Mouse (Mus musculus) kidney, postnatal 0 days (tissue): Measurements from ENCODE around the gene Loxl4. TPM values are rescaled to one million over a fixed set of nuclear protein-coding genes. Genes with fewer than 3 reads are reported as not detected.

ENCODE experiments used
- ATAC-seq: fragments of 200-750 bp; cut with Nextera tagmentation; replicated peaks from 2 replicates; pipeline ENCODE4 v1.8.0; 2017; ENCODE audit warnings: low read depth, moderate number of reproducible peaks, moderate TSS enrichment, moderate library complexity; ENCODE audit not compliant: low FRiP score
- DNase-seq: peaks from one replicate; pipeline ENCODE4 v3.0.0-alpha.2; 2016; ENCODE audit warnings: low spot score
- H3K27ac ChIP-seq: fragments of 300-500 bp; sonication (generic); 2 replicates; pipeline ENCODE4 v1.5.1; 2014; ENCODE audit warnings: mild to moderate bottlenecking
- H3K27me3 ChIP-seq: fragments of 300-500 bp; sonication (generic); 2 replicates; pipeline ENCODE4 v1.6.1; 2014; ENCODE audit warnings: low read length, mixed read lengths; ENCODE audit not compliant: insufficient read depth
- H3K36me3 ChIP-seq: fragments of 300-500 bp; sonication (generic); 2 replicates; pipeline ENCODE4 v1.6.1; 2014; ENCODE audit warnings: low read length, mixed read lengths; ENCODE audit not compliant: insufficient read depth
- H3K4me1 ChIP-seq: fragments of 300-500 bp; sonication (generic); replicated peaks from 2 replicates; pipeline ENCODE4 v1.6.1; 2014; ENCODE audit warnings: antibody characterized with exemption, low read length, mixed read lengths; ENCODE audit not compliant: insufficient read depth
- H3K4me2 ChIP-seq: fragments of 300-500 bp; sonication (generic); 2 replicates; pipeline ENCODE4 v1.6.1; 2014; ENCODE audit warnings: mild to moderate bottlenecking, low read length, moderate library complexity, mixed read lengths
- H3K4me3 ChIP-seq: fragments of 300-500 bp; sonication (generic); replicated peaks from 2 replicates; pipeline ENCODE4 v1.5.1; 2014; ENCODE audit warnings: low read depth, low read length
- H3K9ac ChIP-seq: fragments of 300-500 bp; sonication (generic); 2 replicates; pipeline ENCODE4 v1.6.1; 2014; ENCODE audit warnings: low read depth, low read length
- H3K9me3 ChIP-seq: fragments of 300-500 bp; sonication (generic); replicated peaks from 2 replicates; pipeline ENCODE4 v1.6.1; 2016; ENCODE audit warnings: low read length, inconsistent platforms, mixed read lengths
- CTCF ChIP-seq: IDR thresholded peaks from 2 replicates; pipeline ENCODE4 v1.5.1; 2016; ENCODE audit warnings: antibody characterized with exemption, low read depth, mild to moderate bottlenecking, moderate library complexity
- WGBS: fragments of 180-500 bp; shearing (Covaris S2); extraction: QIAGEN DNeasy Blood & Tissue Kit; methylation state at CpG from one replicate; pipeline ENCODE4 v1.1.7; 2014; 5-methylcytosine and 5-hydroxymethylcytosine counted together
- polyA plus RNA-seq: library from polyadenylated mRNA; unstranded; fragments of >200 nt; fragmentation: Nextera tagmentation; extraction: Ambion mirVana; gene quantifications from 2 replicates; pipeline ENCODE4 v1.2.1, GENCODE M21; 2015

The Loxl4 gene
- polyA plus RNA-seq, 1 experiment from 2014 or later: 1.2 TPM

- WGBS: 65% methylated on average over 7 of the region's 7 CpGs
- no peak overlapping the region for H3K4me2 ChIP-seq
- DNase-seq (no peak), ATAC-seq (no peak)
- no peak overlapping the region for H3K9ac ChIP-seq
- TF ChIP-seq CTCF: no peak
- H3K4me3 ChIP-seq: no peak overlapping the region
- H3K27me3 ChIP-seq: no peaks in the 10 kb centered on the region
- H3K4me1 ChIP-seq: no peaks in the 10 kb centered on the region
- H3K36me3 ChIP-seq: no peaks in the 10 kb centered on the region
- H3K9me3 ChIP-seq: no peaks in the 10 kb centered on the region
- no peak overlapping the region for H3K27ac ChIP-seq
Measured at GRCm38 (mm10) chr19:42613647-42614225, 1.1 kb upstream of the Loxl4 start.

- H3K9ac ChIP-seq: peak overlapping the region; percentile 44; the same call in 1 of the 2 replicates
- no peak for ATAC-seq
- DNase-seq: peak; percentile 46
- H3K36me3 ChIP-seq: no peaks in the 10 kb centered on the region
- no peaks in the 10 kb centered on the region for H3K4me1 ChIP-seq
- peak overlapping the region; percentile 70 for H3K4me2 ChIP-seq
- 17% methylated on average over 7 of the region's 7 CpGs for WGBS
- TF ChIP-seq CTCF: no peak
- no peaks in the 10 kb centered on the region for H3K9me3 ChIP-seq
- peak overlapping the region; percentile 34 for H3K4me3 ChIP-seq
- H3K27me3 ChIP-seq: no peaks in the 10 kb centered on the region
- H3K27ac ChIP-seq: no peak overlapping the region
Measured at GRCm38 (mm10) chr19:42613116-42613515, 503 bp upstream of the Loxl4 start.

- H3K9ac ChIP-seq: no peak overlapping the region
- H3K36me3 ChIP-seq: no peaks in the 10 kb centered on the region
- TF ChIP-seq CTCF: no peak
- WGBS: 60% methylated on average over 4 of the region's 4 CpGs
- no peak overlapping the region for H3K4me2 ChIP-seq
- ATAC-seq: no peak
- H3K4me3 ChIP-seq: no peak overlapping the region
- DNase-seq: no peak
- H3K27me3 ChIP-seq: no peaks in the 10 kb centered on the region
- H3K27ac ChIP-seq: no peak overlapping the region
- no peaks in the 10 kb centered on the region for H3K9me3 ChIP-seq
- H3K4me1 ChIP-seq: no peaks in the 10 kb centered on the region
Measured at GRCm38 (mm10) chr19:42611746-42612145, 867 bp downstream of the Loxl4 start.

GRCm38 (mm10) chr19:42609716-42610115 lies 2.9 kb downstream of the Loxl4 start:
- H3K4me2 ChIP-seq: no peak overlapping the region
- no peaks in the 10 kb centered on the region for H3K27me3 ChIP-seq
- WGBS: 94% methylated on average over 3 of the region's 3 CpGs
- no peak overlapping the region for H3K4me3 ChIP-seq
- no peaks in the 10 kb centered on the region for H3K4me1 ChIP-seq
- no peaks in the 10 kb centered on the region for H3K36me3 ChIP-seq
- H3K9ac ChIP-seq: no peak overlapping the region
- H3K27ac ChIP-seq: no peak overlapping the region
- no peaks in the 10 kb centered on the region for H3K9me3 ChIP-seq
- ATAC-seq (no peak), DNase-seq (no peak)
- no peak for TF ChIP-seq CTCF

- no peak for TF ChIP-seq CTCF
- no peak for ATAC-seq
- H3K9me3 ChIP-seq: no peaks in the 10 kb centered on the region
- H3K4me3 ChIP-seq: no peak overlapping the region
- H3K27ac ChIP-seq: no peak overlapping the region
- no peaks in the 10 kb centered on the region for H3K4me1 ChIP-seq
- H3K9ac ChIP-seq: no peak overlapping the region
- DNase-seq: no peak
- H3K4me2 ChIP-seq: no peak overlapping the region
- H3K36me3 ChIP-seq: no peaks in the 10 kb centered on the region
- no peaks in the 10 kb centered on the region for H3K27me3 ChIP-seq
- WGBS: 92% methylated on average over 5 of the region's 5 CpGs
Measured at GRCm38 (mm10) chr19:42608082-42608481, 4.5 kb downstream of the Loxl4 start.

- Histone ChIP-seq H3K36me3 (no peaks in the 10 kb centered on the region), H3K4me1 (no peaks in the 10 kb centered on the region), H3K9me3 (no peaks in the 10 kb centered on the region), H3K27ac (no peak overlapping the region), H3K27me3 (no peaks in the 10 kb centered on the region), H3K4me3 (no peak overlapping the region), H3K4me2 (no peak overlapping the region), H3K9ac (no peak overlapping the region)
- 64% methylated on average over 8 of the region's 8 CpGs for WGBS
- TF ChIP-seq CTCF: no peak
- no peak for DNase-seq
- ATAC-seq: no peak
Measured at GRCm38 (mm10) chr19:42602576-42602975, 10.0 kb downstream of the Loxl4 start.

- H3K27ac ChIP-seq: no peak overlapping the region
- ATAC-seq: no peak
- H3K9ac ChIP-seq: no peak overlapping the region
- H3K4me2 ChIP-seq: no peak overlapping the region
- H3K36me3 ChIP-seq: no peaks in the 10 kb centered on the region
- H3K27me3 ChIP-seq: no peaks in the 10 kb centered on the region
- no peak for TF ChIP-seq CTCF
- H3K4me3 ChIP-seq: no peak overlapping the region
- no peak for DNase-seq
- H3K9me3 ChIP-seq: no peaks in the 10 kb centered on the region
- no peaks in the 10 kb centered on the region for H3K4me1 ChIP-seq
- 58% methylated on average over 8 of the region's 8 CpGs for WGBS
Measured at GRCm38 (mm10) chr19:42602041-42602440, 10.6 kb downstream of the Loxl4 start.
